In genomic region chr17:35864832-35865353, GRCm38 (mm10) we compare ENCODE assay signal across 8 mouse cellular contexts. TPM values are rescaled to one million over a fixed set of nuclear protein-coding genes. Genes with fewer than 3 reads are reported as not detected.
DNase-seq lines count a peak whose midpoint lies in the region; TF ChIP-seq lines count a peak whose summit lies in the region.

No protein-coding gene starts in this region.

- H3K27ac ChIP-seq in MEL (ENCODE audit: control insufficient read depth, low read depth, low read length) = peak overlapping the region; percentile 70
- peak overlapping the region; percentile 99 for H3K27ac ChIP-seq in hindbrain, embryonic 10.5 days

- H3K4me1 ChIP-seq in MEL (ENCODE audit: control insufficient read depth in 1 of 2, insufficient read depth in 2 of 2, low read length in 2 of 2) = peaks cover 2 to 26% of the 10 kb centered on the region in 2 experiments
- peaks cover 92% of the 10 kb centered on the region for H3K4me1 ChIP-seq in hindbrain, embryonic 10.5 days (replicated peaks)

- H3K27me3 ChIP-seq in MEL (ENCODE audit: control insufficient read depth in 1 of 2, insufficient read depth in 2 of 2, low read length in 2 of 2) = no peaks in the 10 kb centered on the region
- H3K27me3 ChIP-seq in hindbrain, embryonic 10.5 days (ENCODE audit: insufficient read depth, poor library complexity, severe bottlenecking) = 0 out of 2 replicates have a peak, but pooled peaks cover 4% of the 10 kb centered on the region

- WGBS in hindbrain, embryonic 10.5 days = 20% methylated on average over 10 of the region's 10 CpGs

- TF ChIP-seq CTCF in MEL (IDR thresholded peaks at IDR 0.05 in 2 of 3, conservative IDR thresholded peaks at IDR 0.05 in 1 of 3; ENCODE audit: control insufficient read depth in 1 of 3, insufficient read depth in 1 of 3, low read depth in 2 of 3, low read length in 3 of 3, poor library complexity in 1 of 3, severe bottlenecking in 1 of 3) = no peak

- no peaks in the 10 kb centered on the region for H3K9me3 ChIP-seq in MEL (replicated peaks; ENCODE audit: insufficient read depth, low read length)
- H3K9me3 ChIP-seq in hindbrain, embryonic 10.5 days = no peaks in the 10 kb centered on the region

- peak overlapping the region; percentile 62 to 70 for H3K4me3 ChIP-seq in MEL (ENCODE audit: control insufficient read depth in 1 of 2, insufficient read depth in 1 of 2, low read depth in 2 of 2, low read length in 2 of 2)
- H3K4me3 ChIP-seq in hindbrain, embryonic 10.5 days = peak overlapping the region; percentile 83

- no peak for TF ChIP-seq RAD21 in MEL (IDR thresholded peaks at IDR 0.05; ENCODE audit: low read depth, low read length)

- H3K9ac ChIP-seq in MEL (ENCODE audit: control insufficient read depth, low read depth, low read length, poor library complexity, severe bottlenecking) = peak overlapping the region; percentile 77

- no peak for TF ChIP-seq POLR2A in MEL (IDR thresholded peaks at IDR 0.05; ENCODE audit: control insufficient read depth in 1 of 2, insufficient read depth in 1 of 2, low read depth in 1 of 2, low read length in 2 of 2, poor library complexity in 1 of 2)

- DNase-seq in heart, adult 11 months = peak; percentile 96
- DNase-seq in heart, adult 9 months (ENCODE audit: low spot score in 2 of 2) = no peak
- no peak for DNase-seq in MEL (ENCODE audit: low read depth, low spot score)
- peak; percentile 21 for DNase-seq in hindbrain, embryonic 10.5 days (ENCODE audit: low spot score)
- peak; percentile 2 for DNase-seq in lung, postnatal 25 days (ENCODE audit: low spot score)
- DNase-seq in adrenal gland, adult 8-10 months = no peak
- DNase-seq in ovary, adult 18-20 months (ENCODE audit: low spot score) = no peak
- DNase-seq in cerebellum, adult 18-20 months = no peak

- peaks cover 14% of the 10 kb centered on the region for H3K79me2 ChIP-seq in MEL (ENCODE audit: control insufficient read depth, insufficient read depth, low read length, poor library complexity)

- H3K36me3 ChIP-seq in MEL (ENCODE audit: control insufficient read depth in 1 of 2, insufficient read depth in 2 of 2, low read length in 2 of 2) = peaks cover 0 to 11% of the 10 kb centered on the region in 2 experiments; a peak in 2 of 4 replicates
- H3K36me3 ChIP-seq in hindbrain, embryonic 10.5 days = peaks cover 34% of the 10 kb centered on the region

- no peak for TF ChIP-seq EP300 in MEL (IDR thresholded peaks at IDR 0.05; ENCODE audit: low read depth in 1 of 2, low read length in 2 of 2)

TF ChIP-seq in MEL, 35 proteins besides CTCF, POLR2A, EP300 and RAD21:
- TF ChIP-seq MAZ (IDR thresholded peaks at IDR 0.05; ENCODE audit: low read depth, low read length) = 0 out of 2 replicates have a peak, but pooled peaks have one; percentile 1
- no peak for TF ChIP-seq ETS1 (IDR thresholded peaks at IDR 0.05; ENCODE audit: low read depth, low read length)

RNA-seq across cellular contexts. Expression of gene Ppp1r18, which starts 0.5 kb away (rescaled TPM):
- total RNA-seq in MEL (2012; rRNA removed) = 10.1 and 12.7 TPM in 2 replicates
- 10 to 100 TPM in 1 of 2 experiments, not detected in 1; 36.2 TPM for polyA plus RNA-seq in MEL (2012; ENCODE audit: insufficient read depth in 1 of 2, insufficient read length in 2 of 2, low read depth in 1 of 2, low replicate concordance in 2 of 2, missing spikeins in 1 of 2)
- 29.6 and 32.2 TPM in 2 replicates for polyA plus RNA-seq in hindbrain, embryonic 10.5 days (2016; fragmentation: Nextera tagmentation; extraction: Ambion mirVana)
- total RNA-seq in adrenal gland, adult 8-10 months (2022) = 10 to 100 TPM; 35.4 to 47.9 (median 40.0) TPM

RNA-seq across cellular contexts. Expression of gene Nrm, which starts 3.8 kb away (rescaled TPM):
- total RNA-seq in MEL (2012; rRNA removed) = 11.1 and 13.7 TPM in 2 replicates
- 10 to 100 TPM in 1 of 2 experiments, not detected in 1; 49.9 TPM for polyA plus RNA-seq in MEL (2012; ENCODE audit: insufficient read depth in 1 of 2, insufficient read length in 2 of 2, low read depth in 1 of 2, low replicate concordance in 2 of 2, missing spikeins in 1 of 2)
- polyA plus RNA-seq in hindbrain, embryonic 10.5 days (2016; fragmentation: Nextera tagmentation; extraction: Ambion mirVana) = 70.1 and 75.9 TPM in 2 replicates
- total RNA-seq in adrenal gland, adult 8-10 months (2022) = 1 to 10 TPM; 2.5 to 5.4 (median 5.0) TPM

RNA-seq across cellular contexts. Expression of gene Dhx16, which starts 14.7 kb away (rescaled TPM):
- total RNA-seq in MEL (2012; rRNA removed) = 75.4 and 79.2 TPM in 2 replicates
- 100 to 1,000 TPM in 1 of 2 experiments, not detected in 1; 101 TPM for polyA plus RNA-seq in MEL (2012; ENCODE audit: insufficient read depth in 1 of 2, insufficient read length in 2 of 2, low read depth in 1 of 2, low replicate concordance in 2 of 2, missing spikeins in 1 of 2)
- polyA plus RNA-seq in hindbrain, embryonic 10.5 days (2016; fragmentation: Nextera tagmentation; extraction: Ambion mirVana) = 53.0 and 58.9 TPM in 2 replicates
- 10 to 100 TPM; 40.6 to 57.8 (median 52.0) TPM for total RNA-seq in adrenal gland, adult 8-10 months (2022)

RNA-seq across cellular contexts. Expression of gene Mdc1, which starts 23.6 kb away (rescaled TPM):
- total RNA-seq in MEL (2012; rRNA removed) = 15.0 and 17.2 TPM in 2 replicates
- 10 to 100 TPM; 46.6 to 77.9 TPM for polyA plus RNA-seq in MEL (2012; ENCODE audit: insufficient read depth in 1 of 2, insufficient read length in 2 of 2, low read depth in 1 of 2, low replicate concordance in 2 of 2, missing spikeins in 1 of 2)
- polyA plus RNA-seq in hindbrain, embryonic 10.5 days (2016; fragmentation: Nextera tagmentation; extraction: Ambion mirVana) = 18.3 and 20.7 TPM in 2 replicates
- total RNA-seq in adrenal gland, adult 8-10 months (2022) = 10 to 100 TPM; 20.9 to 28.2 (median 24.1) TPM

RNA-seq across cellular contexts. Expression of gene Tubb5, which starts 26.8 kb away (rescaled TPM):
- 1,137 and 1,211 TPM in 2 replicates for total RNA-seq in MEL (2012; rRNA removed)
- polyA plus RNA-seq in MEL (2012; ENCODE audit: insufficient read depth in 1 of 2, insufficient read length in 2 of 2, low read depth in 1 of 2, low replicate concordance in 2 of 2, missing spikeins in 1 of 2) = 1,000 to 10,000 TPM; 1,040 to 1,575 TPM
- 1,604 and 1,655 TPM in 2 replicates for polyA plus RNA-seq in hindbrain, embryonic 10.5 days (2016; fragmentation: Nextera tagmentation; extraction: Ambion mirVana)
- total RNA-seq in adrenal gland, adult 8-10 months (2022) = 100 to 1,000 TPM; 141 to 168 (median 159) TPM

Comparison
In these comparisons a context has a peak if more than half of its experiments do, and no peak if none do; other contexts are left out.
1. DNase-seq: peak in heart, adult 11 months (single experiment), hindbrain, embryonic 10.5 days (single experiment) and lung, postnatal 25 days (single experiment); none in heart, adult 9 months (0 of 2), MEL (single experiment), adrenal gland, adult 8-10 months (single experiment), ovary, adult 18-20 months (single experiment) and cerebellum, adult 18-20 months (0 of 2).